Mouse (Mus musculus) hindbrain, embryonic 11.5 days (tissue): ENCODE data around the gene Klhl20. TPM values are rescaled to one million over a fixed set of nuclear protein-coding genes. Genes with fewer than 3 reads are reported as not detected.
A peak's percentile ranks its signal among the peaks of the same experiment; 100 is the strongest.

Experiments used
- ATAC-seq: fragments of 200-750 bp; cut with Nextera tagmentation; 2 replicates; pipeline ENCODE4 v1.8.0; 2017; ENCODE audit warnings: mild to moderate bottlenecking, moderate TSS enrichment, moderate library complexity; ENCODE audit not compliant: low FRiP score
- DNase-seq: peaks from one replicate; pipeline ENCODE4 v3.0.0-alpha.2; 2015; ENCODE audit warnings: low spot score
- H3K27ac ChIP-seq: fragments of 300-500 bp; sonication (generic); 2 replicates; pipeline ENCODE4 v1.5.1; 2014; ENCODE audit warnings: mild to moderate bottlenecking, low read depth, low read length
- H3K27me3 ChIP-seq: fragments of 300-500 bp; sonication (generic); 2 replicates; pipeline ENCODE4 v1.6.1; 2014; ENCODE audit warnings: mild to moderate bottlenecking, low read length, moderate library complexity, mixed read lengths; ENCODE audit not compliant: control insufficient read depth, insufficient read depth
- H3K36me3 ChIP-seq: fragments of 300-500 bp; sonication (generic); 2 replicates; pipeline ENCODE4 v1.6.1; 2014; ENCODE audit warnings: mild to moderate bottlenecking, low read length, moderate library complexity, mixed read lengths; ENCODE audit not compliant: control insufficient read depth, insufficient read depth
- H3K4me1 ChIP-seq: fragments of 300-500 bp; sonication (generic); replicated peaks from 2 replicates; pipeline ENCODE4 v1.6.1; 2014; ENCODE audit warnings: low read length, mixed read lengths; ENCODE audit not compliant: control insufficient read depth, insufficient read depth
- H3K4me2 ChIP-seq: fragments of 300-500 bp; sonication (generic); replicated peaks from 2 replicates; pipeline ENCODE4 v1.6.1; 2014; ENCODE audit warnings: mild to moderate bottlenecking, low read depth, low read length
- H3K4me3 ChIP-seq: fragments of 300-500 bp; sonication (generic); 2 replicates; pipeline ENCODE4 v1.5.1; 2014; ENCODE audit warnings: low read depth, low read length
- H3K9ac ChIP-seq: fragments of 300-500 bp; sonication (generic); 2 replicates; pipeline ENCODE4 v1.6.1; 2014; ENCODE audit warnings: low read depth, low read length
- H3K9me3 ChIP-seq: fragments of 300-500 bp; sonication (generic); 2 replicates; pipeline ENCODE4 v1.6.1; 2016; ENCODE audit warnings: low read length; ENCODE audit not compliant: control insufficient read depth
- WGBS: fragments of 180-500 bp; shearing (Covaris S2); extraction: QIAGEN DNeasy Blood & Tissue Kit; methylation state at CpG from one replicate; pipeline ENCODE4 v1.1.7; 2014; 5-methylcytosine and 5-hydroxymethylcytosine counted together
- polyA plus RNA-seq: library from polyadenylated mRNA; unstranded; fragments of >200 nt; fragmentation: Nextera tagmentation; extraction: Ambion mirVana; gene quantifications from 2 replicates; pipeline ENCODE4 v1.2.1, GENCODE M21; 2014

The Klhl20 gene
- 22.5 and 24.2 TPM in 2 replicates for polyA plus RNA-seq

- peak within 1 kb of the TSS; percentile 77 for H3K4me2 ChIP-seq
- H3K9ac ChIP-seq, result peak within 1 kb of the TSS; percentile 92
- ATAC-seq, result peak; percentile 97
- no peaks in the 10 kb centered on the region for H3K9me3 ChIP-seq
- peak within 1 kb of the TSS; percentile 58; the same call in 1 of the 2 replicates for H3K27ac ChIP-seq
- H3K4me1 ChIP-seq, result no peaks in the 10 kb centered on the region
- WGBS, result 3% methylated on average over 41 of the region's 41 CpGs
- H3K36me3 ChIP-seq, result no peaks in the 10 kb centered on the region
- peak; percentile 98 for DNase-seq
- no peaks in the 10 kb centered on the region for H3K27me3 ChIP-seq
- H3K4me3 ChIP-seq, result peak within 1 kb of the TSS; percentile 84
Observed at GRCm38 (mm10) chr1:161130726-161131664, at the start of gene Klhl20. TSS of gene Klhl20 (minus strand) at chr1:161131511.

GRCm38 (mm10) chr1:161180674-161181073, 49.4 kb upstream of the Klhl20 start:
- ATAC-seq, result no peak; the same call in 1 of the 2 replicates
- Histone ChIP-seq H3K27ac (no peak overlapping the region), H3K27me3 (no peaks in the 10 kb centered on the region), H3K4me2 (no peak overlapping the region), H3K9me3 (no peaks in the 10 kb centered on the region), H3K36me3 (no peaks in the 10 kb centered on the region), H3K9ac (no peak overlapping the region), H3K4me3 (no peak overlapping the region), H3K4me1 (no peaks in the 10 kb centered on the region)
- 50% methylated on average over 8 of the region's 8 CpGs for WGBS
- peak; percentile 74 for DNase-seq

GRCm38 (mm10) chr1:161170651-161171050, 39.3 kb upstream of the Klhl20 start:
- Histone ChIP-seq H3K4me2 (peak overlapping the region; percentile 66), H3K36me3 (no peaks in the 10 kb centered on the region), H3K9me3 (no peaks in the 10 kb centered on the region), H3K4me3 (peak overlapping the region; percentile 37), H3K9ac (peak overlapping the region; percentile 46; the same call in 1 of the 2 replicates), H3K27ac (no peak overlapping the region), H3K4me1 (no peaks in the 10 kb centered on the region), H3K27me3 (no peaks in the 10 kb centered on the region; the same call in 1 of the 2 replicates)
- DNase-seq (peak; percentile 79), ATAC-seq (peak; percentile 93)
- 2% methylated on average over 40 of the region's 40 CpGs for WGBS

- WGBS, result 72% methylated on average over 4 of the region's 4 CpGs
- no peak overlapping the region for H3K27ac ChIP-seq
- no peak for ATAC-seq
Observed at GRCm38 (mm10) chr1:161160266-161160665, 29.0 kb upstream of the Klhl20 start.

GRCm38 (mm10) chr1:161159214-161159613, 27.9 kb upstream of the Klhl20 start, which contains the start of gene Tex50:
TSS of gene Tex50 (minus strand) at chr1:161159314.
- DNase-seq, result no peak
- WGBS, result 91% methylated on average over 3 of the region's 3 CpGs
- Histone ChIP-seq H3K36me3 (no peaks in the 10 kb centered on the region), H3K9ac (no peak within 1 kb of the TSS), H3K4me2 (no peak within 1 kb of the TSS), H3K27me3 (no peaks in the 10 kb centered on the region), H3K4me1 (no peaks in the 10 kb centered on the region), H3K9me3 (no peaks in the 10 kb centered on the region), H3K4me3 (no peak within 1 kb of the TSS), H3K27ac (no peak within 1 kb of the TSS)
- ATAC-seq, result no peak

More at GRCm38 (mm10) chr1:161160266-161160665, 29.0 kb upstream of the Klhl20 start:
- no peaks in the 10 kb centered on the region for H3K36me3 ChIP-seq
- H3K9me3 ChIP-seq, result no peaks in the 10 kb centered on the region
- H3K9ac ChIP-seq, result no peak overlapping the region
- H3K27me3 ChIP-seq, result no peaks in the 10 kb centered on the region
- H3K4me1 ChIP-seq, result no peaks in the 10 kb centered on the region
- no peak for DNase-seq
- no peak overlapping the region for H3K4me2 ChIP-seq
- H3K4me3 ChIP-seq, result no peak overlapping the region

GRCm38 (mm10) chr1:161156546-161156945, 25.2 kb upstream of the Klhl20 start:
- no peak for ATAC-seq
- 88% methylated on average over 10 of the region's 10 CpGs for WGBS

GRCm38 (mm10) chr1:161151098-161151497, 19.8 kb upstream of the Klhl20 start:
- H3K36me3 ChIP-seq, result no peaks in the 10 kb centered on the region
- no peak overlapping the region for H3K4me3 ChIP-seq
- H3K27ac ChIP-seq, result no peak overlapping the region
- no peak overlapping the region for H3K9ac ChIP-seq
- H3K9me3 ChIP-seq, result no peaks in the 10 kb centered on the region
- 72% methylated on average over 6 of the region's 6 CpGs for WGBS
- DNase-seq (no peak), ATAC-seq (no peak)
- no peak overlapping the region for H3K4me2 ChIP-seq
- no peaks in the 10 kb centered on the region for H3K27me3 ChIP-seq
- H3K4me1 ChIP-seq, result no peaks in the 10 kb centered on the region

More at GRCm38 (mm10) chr1:161156546-161156945, 25.2 kb upstream of the Klhl20 start:
- Histone ChIP-seq H3K27ac (no peak overlapping the region), H3K9ac (no peak overlapping the region), H3K4me3 (no peak overlapping the region), H3K27me3 (no peaks in the 10 kb centered on the region), H3K4me2 (no peak overlapping the region), H3K4me1 (no peaks in the 10 kb centered on the region), H3K36me3 (no peaks in the 10 kb centered on the region), H3K9me3 (no peaks in the 10 kb centered on the region)
- no peak for DNase-seq

- DNase-seq (no peak), ATAC-seq (no peak)
- Histone ChIP-seq H3K4me3 (no peak overlapping the region), H3K4me2 (no peak overlapping the region), H3K36me3 (no peaks in the 10 kb centered on the region), H3K27me3 (no peaks in the 10 kb centered on the region), H3K4me1 (no peaks in the 10 kb centered on the region), H3K9ac (no peak overlapping the region), H3K27ac (no peak overlapping the region), H3K9me3 (no peaks in the 10 kb centered on the region)
- 78% methylated on average over 2 of the region's 2 CpGs for WGBS
Observed at GRCm38 (mm10) chr1:161147888-161148287, 16.6 kb upstream of the Klhl20 start.
